Mouse (Mus musculus) ovary, adult 18-20 months (tissue): ENCODE data around the gene Zfp865.
"Not testable (repeated sequence)": the region's sequence is repeated elsewhere in the genome, so short reads cannot be mapped to it uniquely, and the experiment has no call there.

Experiments used
- DNase-seq: peaks from one replicate; pipeline ENCODE4 v3.0.0; 2022; ENCODE audit warnings: low spot score, mixed read lengths

Gene Zfp865

DNA sequence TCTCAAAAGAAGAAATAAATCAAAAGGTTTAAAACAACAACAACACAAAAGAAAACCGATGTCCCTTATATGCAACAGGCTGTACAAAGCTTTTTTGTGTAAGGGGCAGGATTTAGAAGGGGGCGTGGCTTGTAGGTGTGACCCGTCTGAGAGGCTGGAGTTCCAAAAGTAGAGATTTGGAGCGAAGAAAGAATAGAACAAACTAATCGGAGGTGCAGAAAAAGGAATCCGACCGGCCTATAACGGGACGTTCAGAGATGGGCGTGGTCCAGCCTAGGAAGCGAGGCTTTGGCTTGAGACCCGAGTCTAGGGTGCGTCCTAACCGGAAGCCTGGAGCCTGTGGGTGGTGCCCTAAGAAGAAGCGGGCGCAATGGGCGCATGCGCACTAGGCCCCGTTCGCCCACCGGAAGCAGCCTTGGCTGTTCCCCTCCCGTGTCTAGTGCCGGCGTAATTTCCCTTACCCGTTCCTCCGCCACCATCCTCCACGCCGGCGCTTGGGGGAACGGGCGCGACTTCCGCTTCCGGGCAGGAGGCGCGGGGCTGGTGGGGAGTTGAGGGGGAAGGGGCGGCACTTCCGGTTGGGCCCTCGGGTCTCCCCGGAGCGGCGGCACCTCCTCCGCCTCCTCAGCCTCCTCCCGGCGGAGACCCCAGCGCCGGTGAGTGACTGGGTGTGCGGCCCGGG, at the start of gene Zfp865, which contains the start of gene Ccdc106:
Gene Zfp865, plus strand, starts transcription at position 377 of the 682 bp plus-strand sequence.
Gene Ccdc106, plus strand, starts transcription at position 554 of the 682 bp plus-strand sequence.
- DNase-seq: peak; percentile 99

DNA sequence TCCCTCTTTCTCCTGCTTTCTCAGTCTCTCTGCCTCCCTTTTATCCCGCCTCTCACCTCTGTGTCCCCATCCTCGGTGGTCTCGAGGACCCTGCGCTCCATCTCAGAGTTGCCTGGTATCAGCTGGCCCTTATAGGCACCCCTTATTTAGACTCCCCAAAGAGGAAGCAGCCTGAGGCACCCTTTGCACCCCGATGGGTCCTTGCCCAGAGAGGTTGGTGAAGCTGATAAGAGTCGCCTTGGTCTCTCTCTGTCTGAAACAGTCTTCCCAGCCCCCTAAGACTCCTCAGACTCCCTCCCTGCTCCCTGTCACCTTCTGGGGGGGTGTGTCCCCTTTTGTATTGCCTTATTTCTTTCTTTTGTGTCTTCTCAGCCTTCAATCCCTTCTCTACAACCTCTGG, 49.1 kb upstream of the Zfp865 start, which contains the start of gene Sbk3:
Gene Sbk3, minus strand, starts transcription at position 101 of the 400 bp plus-strand sequence.
- no peak for DNase-seq

DNA sequence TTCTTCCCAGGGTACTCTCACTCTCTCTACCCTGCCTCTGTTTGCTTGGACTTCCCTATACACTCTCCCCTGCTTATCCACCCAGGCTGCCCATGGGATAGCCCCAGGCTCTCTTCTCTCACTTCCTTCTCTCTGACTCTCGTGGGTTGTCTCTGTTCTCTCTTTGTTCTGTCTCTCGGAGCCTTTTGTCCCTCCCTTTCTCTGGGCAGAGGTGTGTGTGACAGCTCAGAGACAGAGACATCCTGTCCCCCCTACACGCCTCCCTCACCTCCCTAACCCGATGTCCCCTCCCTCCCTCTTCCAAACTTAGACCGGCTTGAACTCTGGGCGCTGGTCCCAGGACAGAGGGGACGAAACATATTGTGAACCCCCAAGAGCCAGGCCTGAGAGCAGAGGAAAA, 48.5 kb upstream of the Zfp865 start:
- no peak for DNase-seq

- no peak for DNase-seq
Observed at GRCm38 (mm10) chr7:4972321-4973047, 47.7 kb upstream of the Zfp865 start.

- DNase-seq: no peak
Observed at GRCm38 (mm10) chr7:4975455-4975854, 44.7 kb upstream of the Zfp865 start.

DNA sequence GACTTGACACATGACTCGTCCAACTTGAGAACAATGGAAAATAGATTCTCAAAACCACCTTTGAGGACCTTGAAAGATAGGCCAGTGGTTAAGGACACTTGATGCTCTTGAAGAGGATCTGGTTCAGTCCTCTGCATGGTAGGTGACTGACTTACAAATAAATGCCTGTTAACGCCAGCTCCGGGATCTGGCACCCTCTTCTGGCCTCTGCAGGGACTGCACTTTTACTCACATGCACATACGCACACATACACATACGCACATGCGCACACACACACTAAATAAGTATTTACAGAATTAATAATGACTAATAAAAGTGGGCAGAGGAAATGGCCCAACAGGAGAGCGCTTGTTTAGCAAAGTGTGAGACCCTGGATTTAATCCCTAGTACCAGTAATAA, 43.3 kb upstream of the Zfp865 start:
- DNase-seq: no peak

GRCm38 (mm10) chr7:4988250-4988649, 31.9 kb upstream of the Zfp865 start:
- no peak for DNase-seq

GRCm38 (mm10) chr7:4993347-4993998, 26.7 kb upstream of the Zfp865 start:
- DNase-seq: no peak

- DNase-seq: no peak
Observed at GRCm38 (mm10) chr7:4993999-4994788, 26.0 kb upstream of the Zfp865 start.

DNA sequence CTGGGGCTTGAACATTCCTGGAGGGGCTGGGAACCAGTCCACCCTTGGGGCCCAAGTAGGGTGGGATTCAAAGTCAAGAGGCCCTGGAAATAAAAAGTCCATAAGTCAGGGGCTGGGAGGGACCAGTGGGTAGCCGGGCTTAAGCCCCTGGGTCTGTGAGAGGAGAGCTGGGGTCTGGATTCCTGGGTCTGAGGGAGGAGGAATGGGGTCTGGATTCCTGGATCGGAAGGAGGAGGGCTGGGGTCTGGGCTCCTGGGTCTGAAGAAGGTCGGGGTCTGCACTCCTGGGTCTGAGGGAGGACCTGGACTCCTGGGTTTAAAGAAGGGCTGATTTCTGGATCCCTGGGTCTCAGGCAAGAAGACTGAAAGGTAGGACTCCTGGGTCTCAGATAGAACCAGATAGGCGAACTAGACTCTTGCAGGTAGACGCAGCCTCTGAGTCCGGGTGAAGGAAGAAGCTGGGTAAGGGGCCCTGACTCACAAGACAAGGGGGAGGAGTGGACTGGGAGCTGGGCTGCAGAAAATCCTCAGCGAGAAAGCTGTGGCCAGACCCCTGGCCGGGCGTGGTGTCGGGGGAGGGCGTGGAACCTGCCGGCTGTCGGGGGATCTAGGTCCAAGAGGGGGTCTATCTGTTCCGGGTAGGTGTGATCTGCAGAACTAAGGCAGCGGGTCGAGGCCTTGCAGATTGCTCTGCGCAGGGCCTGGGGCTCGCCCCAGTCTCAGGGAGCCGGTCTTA, 24.7 kb upstream of the Zfp865 start:
- DNase-seq: no peak

GRCm38 (mm10) chr7:4996003-4996895, 23.9 kb upstream of the Zfp865 start, which contains the start of gene Zfp579:
TSS of gene Zfp579 (minus strand) at chr7:4996158.
- DNase-seq: peak; percentile 87

GRCm38 (mm10) chr7:4996934-4997333, 23.2 kb upstream of the Zfp865 start:
- DNase-seq: no peak

GRCm38 (mm10) chr7:4999876-5000275, 20.3 kb upstream of the Zfp865 start:
- no peak for DNase-seq

GRCm38 (mm10) chr7:5002876-5003275, 17.3 kb upstream of the Zfp865 start:
- not testable (repeated sequence) for DNase-seq

- DNase-seq: no peak
Observed at GRCm38 (mm10) chr7:5008229-5008628, 11.9 kb upstream of the Zfp865 start.

- no peak for DNase-seq
Observed at GRCm38 (mm10) chr7:5012681-5013513, 7.3 kb upstream of the Zfp865 start.

DNA sequence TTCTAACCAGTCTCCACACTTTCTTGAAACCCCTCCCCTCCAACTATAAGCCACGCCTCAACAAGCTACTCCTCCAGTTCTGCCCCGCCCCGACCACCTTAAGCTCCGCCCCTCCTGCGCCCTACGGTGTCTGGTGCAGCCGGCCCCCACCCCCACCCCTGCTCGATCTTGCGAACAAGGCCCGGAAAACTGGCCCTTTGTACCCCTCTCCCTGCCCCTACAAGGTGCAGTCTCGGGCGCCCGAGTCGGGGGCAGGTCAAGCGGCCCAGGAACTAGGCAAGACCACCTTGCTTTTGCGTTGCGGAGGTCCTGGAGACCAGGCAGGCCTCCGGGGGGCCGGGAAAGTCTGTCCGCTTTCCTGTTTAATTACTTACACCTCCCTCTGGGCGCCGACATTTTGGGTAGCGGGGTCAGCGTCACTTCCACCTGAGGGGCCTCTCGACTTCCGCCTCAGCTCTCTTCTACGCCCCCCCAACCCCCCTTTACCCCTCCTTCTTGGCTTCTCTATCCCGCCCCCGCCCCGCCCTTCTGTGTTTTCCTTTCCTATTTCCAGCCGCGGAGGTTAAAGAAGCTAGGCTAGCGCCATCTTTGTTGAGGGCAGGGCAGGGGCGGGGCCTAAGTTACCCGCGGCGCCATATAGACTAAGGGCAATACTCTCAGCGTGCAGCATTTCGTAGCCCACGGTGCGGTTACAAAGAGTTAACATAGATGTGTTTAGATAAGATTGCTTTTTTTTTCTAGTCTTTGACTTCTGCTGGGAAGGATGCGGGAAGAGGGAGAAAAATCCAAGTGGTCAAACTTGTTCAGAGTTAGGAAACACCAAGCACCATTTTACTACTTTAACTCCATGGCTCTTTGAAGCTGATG, 5.7 kb upstream of the Zfp865 start, which contains the start of the genes Zfp524 and Fiz1:
Gene Zfp524, plus strand, starts transcription at position 165 of the 867 bp plus-strand sequence.
Gene Fiz1, minus strand, starts transcription at position 447 of the 867 bp plus-strand sequence.
- DNase-seq: peak; percentile 91
